Mouse (Mus musculus) kidney, embryonic 15.5 days (tissue): ENCODE results near the gene Abca4. TPM values are rescaled to one million over a fixed set of nuclear protein-coding genes. Genes with fewer than 3 reads are reported as not detected.
A peak's percentile ranks its signal among the peaks of the same experiment; 100 is the strongest.

ENCODE experiments used
- ATAC-seq: fragments of 200-750 bp; cut with Nextera tagmentation; replicated peaks from 2 replicates; pipeline ENCODE4 v1.8.0; 2017; ENCODE audit warnings: moderate TSS enrichment; ENCODE audit not compliant: low FRiP score
- H3K27ac ChIP-seq: fragments of 300-500 bp; sonication (generic); 2 replicates; pipeline ENCODE4 v1.5.1; 2015; ENCODE audit warnings: mild to moderate bottlenecking, inconsistent platforms
- H3K27me3 ChIP-seq: fragments of 300-500 bp; sonication (generic); 2 replicates; pipeline ENCODE4 v1.6.1; 2015; ENCODE audit warnings: inconsistent platforms
- H3K36me3 ChIP-seq: fragments of 300-500 bp; sonication (generic); 2 replicates; pipeline ENCODE4 v1.6.1; 2015; ENCODE audit warnings: inconsistent platforms
- H3K4me1 ChIP-seq: fragments of 300-500 bp; sonication (generic); 2 replicates; pipeline ENCODE4 v1.6.1; 2015; ENCODE audit warnings: inconsistent platforms
- H3K4me2 ChIP-seq: fragments of 300-500 bp; sonication (generic); 2 replicates; pipeline ENCODE4 v1.6.1; 2015; ENCODE audit warnings: moderate library complexity, mild to moderate bottlenecking, inconsistent platforms
- H3K4me3 ChIP-seq: fragments of 300-500 bp; sonication (generic); replicated peaks from 2 replicates; pipeline ENCODE4 v1.5.1; 2015; ENCODE audit warnings: mild to moderate bottlenecking, inconsistent platforms
- H3K9ac ChIP-seq: fragments of 300-500 bp; sonication (generic); 2 replicates; pipeline ENCODE4 v1.6.1; 2015; ENCODE audit warnings: mild to moderate bottlenecking, inconsistent platforms
- H3K9me3 ChIP-seq: fragments of 300-500 bp; sonication (generic); replicated peaks from 2 replicates; pipeline ENCODE4 v1.6.1; 2016; ENCODE audit warnings: inconsistent platforms
- WGBS: fragments of 180-500 bp; shearing (Covaris S2); methylation state at CpG from one replicate; pipeline ENCODE4 v1.1.7; 2015; ENCODE audit warnings: mixed read lengths; 5-methylcytosine and 5-hydroxymethylcytosine counted together
- polyA plus RNA-seq: library from polyadenylated mRNA; unstranded; fragments of >200 nt; fragmentation: Nextera tagmentation; extraction: Ambion mirVana; gene quantifications from 2 replicates; pipeline ENCODE4 v1.2.1, GENCODE M21; 2015

The Abca4 gene
- polyA plus RNA-seq, 1 experiment from 2014 or later = 0.70 TPM

- Histone ChIP-seq H3K27ac (no peak overlapping the region), H3K4me1 (0 out of 2 replicates have a peak, but pooled peaks cover 5% of the 10 kb centered on the region), H3K4me3 (no peak overlapping the region), H3K9me3 (no peaks in the 10 kb centered on the region), H3K36me3 (no peaks in the 10 kb centered on the region), H3K4me2 (no peak overlapping the region), H3K9ac (no peak overlapping the region), H3K27me3 (no peaks in the 10 kb centered on the region)
- 87% methylated on average over 8 of the region's 8 CpGs for WGBS
- ATAC-seq = no peak
These were observed 16.5 kb upstream of the Abca4 start for GRCm38 (mm10) chr3:122027776-122028175.

- no peak for ATAC-seq
- WGBS = 34% methylated on average over 9 of the region's 9 CpGs
- Histone ChIP-seq H3K27ac (peak overlapping the region; percentile 45; the same call in 1 of the 2 replicates), H3K9me3 (no peaks in the 10 kb centered on the region), H3K36me3 (no peaks in the 10 kb centered on the region), H3K9ac (no peak overlapping the region), H3K4me3 (no peak overlapping the region), H3K4me2 (no peak overlapping the region), H3K27me3 (no peaks in the 10 kb centered on the region), H3K4me1 (peaks cover 13% of the 10 kb centered on the region; the same call in 1 of the 2 replicates)
These were observed 10.9 kb upstream of the Abca4 start for GRCm38 (mm10) chr3:122033248-122033837.

GRCm38 (mm10) chr3:122034240-122034639 is 10.0 kb upstream of the Abca4 start:
- Histone ChIP-seq H3K9ac (no peak overlapping the region), H3K27me3 (no peaks in the 10 kb centered on the region), H3K36me3 (no peaks in the 10 kb centered on the region), H3K9me3 (no peaks in the 10 kb centered on the region), H3K4me3 (no peak overlapping the region), H3K4me2 (no peak overlapping the region), H3K27ac (no peak overlapping the region), H3K4me1 (peaks cover 13% of the 10 kb centered on the region; the same call in 1 of the 2 replicates)
- WGBS = 58% methylated on average over 5 of the region's 5 CpGs
- ATAC-seq = no peak

- H3K27me3 ChIP-seq = no peaks in the 10 kb centered on the region
- H3K36me3 ChIP-seq = no peaks in the 10 kb centered on the region
- no peak overlapping the region for H3K4me3 ChIP-seq
- WGBS = 47% methylated on average over 3 of the region's 3 CpGs
- no peak overlapping the region for H3K27ac ChIP-seq
- no peak for ATAC-seq
- no peaks in the 10 kb centered on the region for H3K9me3 ChIP-seq
- H3K4me1 ChIP-seq = peaks cover 13% of the 10 kb centered on the region; the same call in 1 of the 2 replicates
- no peak overlapping the region for H3K9ac ChIP-seq
- H3K4me2 ChIP-seq = no peak overlapping the region
These were observed 9.2 kb upstream of the Abca4 start for GRCm38 (mm10) chr3:122035092-122035491.

- H3K27me3 ChIP-seq = peaks cover 17% of the 10 kb centered on the region
- no peaks in the 10 kb centered on the region for H3K9me3 ChIP-seq
- H3K9ac ChIP-seq = no peak overlapping the region
- ATAC-seq = no peak
- WGBS = 78% methylated on average over 6 of the region's 6 CpGs
- H3K27ac ChIP-seq = no peak overlapping the region
- no peak overlapping the region for H3K4me3 ChIP-seq
- no peak overlapping the region for H3K4me2 ChIP-seq
- peaks cover 26% of the 10 kb centered on the region for H3K4me1 ChIP-seq
- no peaks in the 10 kb centered on the region for H3K36me3 ChIP-seq
These were observed 3.7 kb upstream of the Abca4 start for GRCm38 (mm10) chr3:122040522-122040921.

- no peak for ATAC-seq
- Histone ChIP-seq H3K9ac (no peak overlapping the region), H3K27ac (no peak overlapping the region), H3K4me1 (peaks cover 52% of the 10 kb centered on the region), H3K4me3 (no peak overlapping the region), H3K9me3 (no peaks in the 10 kb centered on the region), H3K4me2 (peak overlapping the region; percentile 38), H3K27me3 (peaks cover 17% of the 10 kb centered on the region), H3K36me3 (no peaks in the 10 kb centered on the region)
- 16% methylated on average over 8 of the region's 8 CpGs for WGBS
These were observed 1.1 kb upstream of the Abca4 start for GRCm38 (mm10) chr3:122043102-122043501.

- ATAC-seq = no peak
- Histone ChIP-seq H3K4me3 (no peak overlapping the region), H3K4me2 (0 out of 2 replicates have a peak overlapping the region, but pooled peaks have one; percentile 5), H3K27ac (peak overlapping the region; percentile 37; the same call in 1 of the 2 replicates), H3K27me3 (peaks cover 17% of the 10 kb centered on the region), H3K36me3 (no peaks in the 10 kb centered on the region), H3K9ac (no peak overlapping the region), H3K9me3 (no peaks in the 10 kb centered on the region), H3K4me1 (peaks cover 67% of the 10 kb centered on the region)
- 24% methylated on average over 10 of the region's 10 CpGs for WGBS
These were observed 2.0 kb downstream of the Abca4 start for GRCm38 (mm10) chr3:122046187-122046620.

- Histone ChIP-seq H3K9me3 (no peaks in the 10 kb centered on the region), H3K36me3 (no peaks in the 10 kb centered on the region), H3K9ac (no peak overlapping the region), H3K4me1 (peaks cover 66% of the 10 kb centered on the region), H3K27me3 (peaks cover 17% of the 10 kb centered on the region), H3K4me3 (no peak overlapping the region), H3K4me2 (0 out of 2 replicates have a peak overlapping the region, but pooled peaks have one; percentile 31), H3K27ac (peak overlapping the region; percentile 70)
- WGBS = 7% methylated on average over 7 of the region's 7 CpGs
- ATAC-seq = peak; percentile 78
These were observed 3.2 kb downstream of the Abca4 start for GRCm38 (mm10) chr3:122047402-122047801.

- no peak overlapping the region for H3K4me3 ChIP-seq
- ATAC-seq = peak; percentile 59
- H3K9ac ChIP-seq = no peak overlapping the region
- peaks cover 58% of the 10 kb centered on the region for H3K4me1 ChIP-seq
- H3K9me3 ChIP-seq = no peaks in the 10 kb centered on the region
- peaks cover 10% of the 10 kb centered on the region for H3K27me3 ChIP-seq
- peak overlapping the region; percentile 70 for H3K27ac ChIP-seq
- no peaks in the 10 kb centered on the region for H3K36me3 ChIP-seq
- 15% methylated on average over 17 of the region's 17 CpGs for WGBS
- H3K4me2 ChIP-seq = peak overlapping the region; percentile 31
These were observed 3.9 kb downstream of the Abca4 start for GRCm38 (mm10) chr3:122047921-122048861.

- Histone ChIP-seq H3K4me3 (no peak overlapping the region), H3K27me3 (peaks cover 8% of the 10 kb centered on the region), H3K9me3 (no peaks in the 10 kb centered on the region), H3K4me2 (no peak overlapping the region), H3K27ac (no peak overlapping the region), H3K9ac (no peak overlapping the region), H3K4me1 (peaks cover 58% of the 10 kb centered on the region), H3K36me3 (no peaks in the 10 kb centered on the region)
- ATAC-seq = no peak
- WGBS = 54% methylated on average over 6 of the region's 6 CpGs
These were observed 4.9 kb downstream of the Abca4 start for GRCm38 (mm10) chr3:122049158-122049557.

- Histone ChIP-seq H3K4me1 (peaks cover 15% of the 10 kb centered on the region), H3K36me3 (no peaks in the 10 kb centered on the region), H3K27me3 (no peaks in the 10 kb centered on the region), H3K9me3 (no peaks in the 10 kb centered on the region), H3K9ac (no peak overlapping the region), H3K27ac (peak overlapping the region; percentile 41; the same call in 1 of the 2 replicates), H3K4me2 (no peak overlapping the region), H3K4me3 (no peak overlapping the region)
- ATAC-seq = peak; percentile 68
- 53% methylated on average over 9 of the region's 9 CpGs for WGBS
These were observed 14.4 kb downstream of the Abca4 start for GRCm38 (mm10) chr3:122058439-122059198.
